Mouse (Mus musculus) C2C12 (cell line): ENCODE measurements around the gene Tmed2. TPM values are rescaled to one million over a fixed set of nuclear protein-coding genes. Genes with fewer than 3 reads are reported as not detected.
"Not testable (repeated sequence)": the region's sequence is repeated elsewhere in the genome, so short reads cannot be mapped to it uniquely, and the experiment has no call there.

Source experiments
- H3K27me3 ChIP-seq: one replicate; pipeline ENCODE4 v1.6.1; 2011; ENCODE audit not compliant: control insufficient read depth, insufficient read depth, insufficient read length
- H3K36me3 ChIP-seq: one replicate; pipeline ENCODE4 v1.6.1; 2011; ENCODE audit not compliant: control insufficient read depth, insufficient read depth
- H3K4me3 ChIP-seq: one replicate; pipeline ENCODE4 v1.5.1; 2011; ENCODE audit warnings: mild to moderate bottlenecking, control low read depth; ENCODE audit not compliant: poor library complexity, insufficient read depth, severe bottlenecking
- H3K79me2 ChIP-seq: one replicate; pipeline ENCODE4 v1.6.1; 2011; ENCODE audit not compliant: control insufficient read depth, insufficient read depth
- H3K79me3 ChIP-seq: one replicate; pipeline ENCODE4 v1.6.1; 2011; ENCODE audit warnings: low read depth, control low read depth
- H3ac ChIP-seq: one replicate; pipeline ENCODE3; 2011; ENCODE audit warnings: low read depth; ENCODE audit not compliant: control insufficient read depth, insufficient read length
- CEBPB ChIP-seq: IDR thresholded peaks from one replicate; pipeline ENCODE4 v1.6.1; 2011; ENCODE audit warnings: low read depth, mild to moderate bottlenecking, control low read depth, moderate library complexity
- CTCF ChIP-seq: IDR thresholded peaks from one replicate; pipeline ENCODE4 v1.5.1; 2011; ENCODE audit not compliant: control insufficient read depth, insufficient read depth, insufficient read length
- FOSL1 ChIP-seq: IDR thresholded peaks from one replicate; pipeline ENCODE4 v1.8.0; 2011; ENCODE audit warnings: mild to moderate bottlenecking, low read length; ENCODE audit not compliant: poor library complexity, insufficient read depth, severe bottlenecking
- MAX ChIP-seq: IDR thresholded peaks from one replicate; pipeline ENCODE4 v1.6.1; 2011; ENCODE audit warnings: mild to moderate bottlenecking, control low read depth
- MYOD1 ChIP-seq: IDR thresholded peaks from one replicate; pipeline ENCODE4 v1.6.1; 2011; ENCODE audit warnings: low read depth; ENCODE audit not compliant: control insufficient read depth, insufficient read length
- MYOG ChIP-seq: IDR thresholded peaks from one replicate; pipeline ENCODE4 v1.6.1; 2011; ENCODE audit not compliant: control insufficient read depth, insufficient read length; ENCODE audit errors: extremely low read depth
- USF1 ChIP-seq: IDR thresholded peaks from one replicate; pipeline ENCODE4 v1.6.1; 2011; ENCODE audit warnings: low read depth, mild to moderate bottlenecking, control low read depth, moderate library complexity
- polyA plus RNA-seq: library from polyadenylated mRNA; unstranded; fragments of >200 nt; fragmentation: generic; extraction: Trizol; gene quantifications from one replicate; pipeline ENCODE4 v1.2.1, GENCODE M21; 2012; ENCODE audit warnings: missing spikeins

Gene Tmed2
- polyA plus RNA-seq, 1 experiment: 187 TPM

DNA sequence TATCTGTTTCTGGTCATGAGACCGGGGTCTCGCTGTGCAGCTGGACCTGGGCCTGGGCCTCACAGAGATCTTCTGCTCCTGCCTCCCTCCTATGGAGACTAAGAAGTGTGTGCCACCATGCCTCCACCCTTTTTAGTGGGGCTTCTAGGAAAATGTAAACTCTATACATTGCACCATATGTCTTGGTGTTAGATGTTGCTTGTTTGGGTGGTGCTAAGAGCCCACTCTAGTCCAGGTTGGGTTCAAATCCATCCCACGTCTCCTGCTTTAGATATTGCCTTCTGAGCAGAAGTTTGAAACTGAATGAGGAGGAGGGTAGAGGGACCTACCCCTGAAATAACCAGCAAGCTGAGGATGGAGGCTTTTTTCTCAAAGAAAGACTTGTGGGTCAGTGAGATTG lies 52.3 kb downstream of the Tmed2 start:
- H3K36me3 ChIP-seq: peaks cover 37% of the 10 kb centered on the region
- TF ChIP-seq CTCF (no peak), MYOG (no peak)
- no peaks in the 10 kb centered on the region for H3K79me2 ChIP-seq
- H3K79me3 ChIP-seq: no peaks in the 10 kb centered on the region
- no peak overlapping the region for H3K4me3 ChIP-seq
- no peak overlapping the region for H3ac ChIP-seq
- H3K27me3 ChIP-seq: no peaks in the 10 kb centered on the region

DNA sequence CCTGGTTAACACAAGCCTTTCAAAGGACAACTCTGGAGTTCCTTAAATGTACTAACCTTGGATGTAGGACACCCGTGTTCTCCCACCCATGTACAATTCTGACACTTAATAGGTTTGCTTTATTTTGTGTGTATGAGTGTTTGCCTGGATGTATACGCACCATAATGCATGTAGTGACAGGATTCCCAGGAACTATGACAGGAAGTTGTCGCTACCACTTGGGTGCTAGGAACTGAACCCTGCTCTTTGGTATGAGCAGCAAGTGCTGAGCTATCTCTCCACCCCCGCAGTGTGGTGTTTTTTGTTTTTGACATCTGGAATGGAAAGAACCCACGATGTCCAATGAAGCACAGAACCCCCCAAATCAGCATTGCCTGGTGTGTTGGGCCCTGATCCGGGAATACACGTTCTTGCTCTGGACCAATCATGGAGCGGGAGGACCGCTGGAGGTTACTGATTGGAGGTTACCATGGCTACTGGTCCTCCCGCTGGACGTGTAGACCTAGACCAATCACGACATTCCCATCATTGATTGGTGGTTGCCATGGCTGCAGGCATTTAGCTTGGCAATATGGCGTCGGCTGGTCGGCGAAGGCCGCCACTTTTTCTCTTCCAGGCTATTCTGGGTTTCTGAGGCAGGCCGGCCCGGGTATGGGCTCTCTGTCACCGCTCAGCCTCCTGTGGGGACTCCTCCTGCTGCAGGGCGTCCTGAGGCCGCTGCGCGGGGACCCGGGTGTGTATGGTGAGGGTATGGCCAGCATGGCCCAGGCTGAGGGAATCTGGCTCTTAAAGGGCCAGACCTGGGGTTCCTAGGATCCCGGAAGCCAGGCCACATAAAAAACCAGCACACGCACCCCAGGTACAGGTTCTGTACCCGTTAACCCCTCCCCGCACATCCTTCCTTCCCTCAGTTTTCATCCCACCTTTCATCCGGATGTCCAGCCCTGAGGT lies 58.0 kb downstream of the Tmed2 start:
- TF ChIP-seq CEBPB (no peak), MYOD1 (no peak), FOSL1 (no peak), MYOG (no peak), CTCF (no peak), USF1 (no peak), MAX (no peak)
- H3K4me3 ChIP-seq: peak overlapping the region; percentile 36
- H3K79me3 ChIP-seq: no peaks in the 10 kb centered on the region
- peaks cover 15% of the 10 kb centered on the region for H3K36me3 ChIP-seq
- H3K79me2 ChIP-seq: no peaks in the 10 kb centered on the region
- no peaks in the 10 kb centered on the region for H3K27me3 ChIP-seq
- H3ac ChIP-seq: peak overlapping the region; percentile 28

DNA sequence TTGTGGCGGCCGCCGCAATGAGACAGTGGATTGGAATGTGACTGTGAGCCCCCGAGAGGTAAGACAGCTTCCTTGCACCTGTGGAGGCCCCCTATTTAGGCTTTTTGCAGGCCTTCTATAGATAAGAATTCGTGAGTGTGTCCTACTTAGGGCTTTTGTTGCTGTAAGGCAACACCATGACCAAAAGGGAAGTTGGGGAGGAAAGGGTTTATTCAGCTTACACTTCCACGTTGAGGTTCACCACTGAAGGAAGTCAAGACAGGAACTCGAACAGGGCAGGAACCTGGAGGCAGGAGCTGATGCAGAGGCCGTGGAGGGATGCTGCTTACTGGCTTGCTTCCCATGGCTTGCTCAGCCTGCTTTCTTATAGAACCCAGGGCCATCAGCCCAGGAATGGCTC lies 59.2 kb downstream of the Tmed2 start:
- H3K4me3 ChIP-seq, H3K79me3 ChIP-seq, H3K27me3 ChIP-seq, H3K79me2 ChIP-seq, H3ac ChIP-seq: not testable (repeated sequence)
- H3K36me3 ChIP-seq: peaks cover 10% of the 10 kb centered on the region

Other genes with a start within 250 kb of the Tmed2 start
- gene Mphosph9, start 212.7 kb upstream of the Tmed2 start, polyA plus RNA-seq: 3.1 TPM
- 7.8 TPM for gene 2810006K23Rik, start 212.6 kb upstream of the Tmed2 start, polyA plus RNA-seq
- 321 TPM for gene Cdk2ap1, start 177.6 kb upstream of the Tmed2 start, polyA plus RNA-seq
- gene Sbno1, start 114.7 kb upstream of the Tmed2 start, polyA plus RNA-seq: 13.0 TPM
- 91.5 TPM for gene Kmt5a, start 100.8 kb upstream of the Tmed2 start, polyA plus RNA-seq
- gene Rilpl2, start 62.3 kb upstream of the Tmed2 start, polyA plus RNA-seq: 22.8 TPM
- gene Snrnp35, start 57.6 kb upstream of the Tmed2 start, polyA plus RNA-seq: 23.8 TPM
- 15.2 TPM for gene Rilpl1, start 9.3 kb upstream of the Tmed2 start, polyA plus RNA-seq
- gene Ddx55, start 12.2 kb downstream of the Tmed2 start, polyA plus RNA-seq: 6.9 TPM
- 43.0 TPM for gene Eif2b1, start 38.4 kb downstream of the Tmed2 start, polyA plus RNA-seq
- gene Gtf2h3, start 38.4 kb downstream of the Tmed2 start, polyA plus RNA-seq: 34.0 TPM
- gene Atp6v0a2, start 87.9 kb downstream of the Tmed2 start, polyA plus RNA-seq: 22.8 TPM
- gene Dnah10, start 184.4 kb downstream of the Tmed2 start, polyA plus RNA-seq: 0.04 TPM